Mouse (Mus musculus) brain, embryonic 14.5 days (tissue): ENCODE results near the gene Kcnj13.

ENCODE experiments used
- CTCF ChIP-seq: fragments of 200-500 bp; IDR thresholded peaks from 2 replicates; pipeline ENCODE4 v1.5.1; 2012; ENCODE audit warnings: inconsistent platforms, mild to moderate bottlenecking, moderate library complexity, borderline replicate concordance; ENCODE audit not compliant: insufficient read depth, insufficient read length; ENCODE audit errors: extremely low read depth
- POLR2A ChIP-seq: fragments of 200-500 bp; IDR thresholded peaks from 2 replicates; pipeline ENCODE4 v1.6.1; 2012; ENCODE audit warnings: mild to moderate bottlenecking, inconsistent platforms, borderline replicate concordance; ENCODE audit not compliant: poor library complexity, insufficient read depth, insufficient read length, severe bottlenecking; ENCODE audit errors: extremely low read depth

DNA sequence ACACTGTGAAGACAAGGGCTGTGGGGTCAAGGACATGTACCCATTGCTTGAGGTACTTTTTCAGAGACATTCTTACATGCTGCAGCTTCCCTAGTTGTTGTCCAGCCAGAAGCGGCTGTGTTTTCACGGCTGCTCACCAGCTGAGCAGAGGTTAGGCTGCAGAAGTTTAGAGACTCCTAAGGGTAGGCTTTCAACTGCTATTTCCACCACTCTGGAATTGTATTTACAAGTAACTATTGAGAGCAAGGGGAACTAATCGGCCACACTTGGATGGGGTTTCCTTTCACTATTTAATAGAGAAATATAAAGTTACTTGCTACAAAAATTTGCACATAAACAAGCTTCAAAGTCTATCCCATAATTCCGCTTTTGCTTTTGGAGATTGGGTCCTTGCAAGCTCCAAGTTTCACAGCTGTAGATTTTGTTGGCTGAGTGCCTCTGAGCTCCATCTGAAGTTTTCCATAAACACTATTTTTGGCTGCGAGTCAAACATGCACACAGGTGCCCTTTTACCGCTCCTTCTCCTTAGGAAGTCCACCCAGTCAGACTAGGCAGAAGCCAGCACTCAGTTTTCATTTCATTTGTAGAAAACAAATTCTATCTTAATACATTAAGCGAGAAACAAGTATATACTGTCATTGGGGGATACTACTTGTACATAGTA lies 2.5 kb upstream of the Kcnj13 start:
- TF ChIP-seq POLR2A = no peak
- no peak for TF ChIP-seq CTCF
